Mouse (Mus musculus): ENCODE results near the gene Myt1l.

Gene Myt1l

DNA sequence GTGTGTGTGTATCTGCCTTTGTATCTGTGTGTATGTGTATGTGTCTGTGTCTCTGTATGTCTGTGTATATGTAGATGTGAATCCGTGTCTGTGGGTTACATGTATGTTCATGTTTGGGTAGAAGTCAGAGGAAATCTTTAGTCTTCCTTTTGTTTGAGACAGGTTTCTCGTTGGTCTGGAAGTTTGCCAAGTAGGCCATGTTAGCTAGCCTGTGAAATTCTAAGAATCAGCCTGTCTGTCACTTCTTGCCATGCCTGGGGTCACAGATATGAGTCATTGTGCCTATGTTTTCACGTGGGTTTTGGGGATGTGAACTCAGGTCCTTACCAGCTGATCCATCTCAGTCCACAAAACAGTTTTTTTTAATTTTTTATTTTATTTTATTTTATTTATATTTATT, 128.9 kb downstream of the Myt1l start:
- DNase-seq (ENCODE audit: low spot score), result no peak

GRCm38 (mm10) chr12:29657870-29658269, 129.7 kb downstream of the Myt1l start:
- DNase-seq (ENCODE audit: low spot score), result no peak

GRCm38 (mm10) chr12:29671984-29672383, 143.8 kb downstream of the Myt1l start:
- no peak for DNase-seq (ENCODE audit: low spot score)

DNA sequence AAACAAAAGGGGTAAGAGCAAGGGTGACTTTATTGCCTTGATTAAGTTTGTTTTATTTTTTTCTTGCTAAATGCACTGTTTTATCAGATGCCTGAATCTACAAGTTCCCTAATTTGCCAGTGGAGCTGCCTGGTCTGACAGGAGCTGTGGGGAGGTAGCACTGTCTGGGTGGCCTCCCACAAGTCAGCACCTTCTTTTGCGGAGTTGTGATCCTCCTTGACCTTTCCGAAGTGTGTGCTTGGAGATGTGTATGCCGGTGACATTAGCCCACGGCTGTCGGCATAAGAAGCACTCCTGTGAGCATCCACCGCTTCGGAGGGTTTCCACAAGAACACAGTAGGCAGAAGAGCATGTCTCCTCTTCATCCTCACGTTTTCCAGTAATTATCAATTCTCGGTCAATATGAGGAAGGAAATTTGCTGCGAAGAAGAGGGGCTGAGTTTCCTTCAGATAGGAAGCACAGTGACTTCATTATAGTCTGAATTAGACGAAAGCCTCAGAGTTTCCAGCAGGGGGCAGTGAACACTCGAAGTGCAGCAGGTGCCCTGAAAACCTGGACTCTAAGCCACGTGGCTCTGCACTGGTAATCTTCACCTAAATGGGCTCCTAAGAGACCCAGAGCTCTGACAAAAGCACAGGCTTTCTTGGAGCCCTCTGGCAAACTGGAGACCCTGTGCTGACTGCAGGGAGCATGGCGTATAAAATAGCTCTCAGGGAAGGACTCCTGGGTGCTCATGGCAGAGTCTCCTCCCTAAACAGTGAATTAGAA, 147.6 kb downstream of the Myt1l start:
- DNase-seq (ENCODE audit: low spot score), result no peak

DNA sequence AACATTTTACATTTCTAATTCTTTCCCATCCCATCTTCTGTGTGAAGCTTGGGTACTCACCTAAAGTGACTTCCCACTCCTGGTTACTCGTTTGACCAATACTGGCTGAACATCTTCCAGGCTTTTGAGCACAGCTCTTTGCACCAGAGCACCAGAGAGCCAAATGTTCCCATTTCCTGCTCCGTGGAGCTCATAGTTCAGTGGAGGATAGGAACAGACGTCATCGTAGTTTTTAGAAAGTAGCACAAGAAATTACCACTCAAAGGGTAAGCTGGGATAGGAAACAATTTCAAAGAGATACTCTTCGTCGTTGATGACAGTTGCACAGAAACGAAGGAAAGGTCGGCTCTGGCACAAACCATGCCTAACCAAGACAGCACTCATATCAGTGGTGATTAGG, 154.2 kb downstream of the Myt1l start:
- no peak for DNase-seq (ENCODE audit: low spot score)

GRCm38 (mm10) chr12:29682946-29683345, 154.8 kb downstream of the Myt1l start:
- no peak for DNase-seq (ENCODE audit: low spot score)

- no peak for DNase-seq (ENCODE audit: low spot score)
Observed at GRCm38 (mm10) chr12:29686241-29686640, 158.1 kb downstream of the Myt1l start.

- no peak for DNase-seq (ENCODE audit: low spot score)
Observed at GRCm38 (mm10) chr12:29691566-29691965, 163.4 kb downstream of the Myt1l start.

GRCm38 (mm10) chr12:29695194-29695593, 167.0 kb downstream of the Myt1l start:
- DNase-seq (ENCODE audit: low spot score), result no peak

GRCm38 (mm10) chr12:29697526-29698500, 169.6 kb downstream of the Myt1l start:
- DNase-seq (ENCODE audit: low spot score), result peak; percentile 12

- DNase-seq (ENCODE audit: low spot score), result no peak
Observed at GRCm38 (mm10) chr12:29698541-29698940, 170.4 kb downstream of the Myt1l start.

GRCm38 (mm10) chr12:29698976-29699375, 170.8 kb downstream of the Myt1l start:
- no peak for DNase-seq (ENCODE audit: low spot score)

- DNase-seq (ENCODE audit: low spot score), result no peak
Observed at GRCm38 (mm10) chr12:29699386-29699785, 171.2 kb downstream of the Myt1l start.

DNA sequence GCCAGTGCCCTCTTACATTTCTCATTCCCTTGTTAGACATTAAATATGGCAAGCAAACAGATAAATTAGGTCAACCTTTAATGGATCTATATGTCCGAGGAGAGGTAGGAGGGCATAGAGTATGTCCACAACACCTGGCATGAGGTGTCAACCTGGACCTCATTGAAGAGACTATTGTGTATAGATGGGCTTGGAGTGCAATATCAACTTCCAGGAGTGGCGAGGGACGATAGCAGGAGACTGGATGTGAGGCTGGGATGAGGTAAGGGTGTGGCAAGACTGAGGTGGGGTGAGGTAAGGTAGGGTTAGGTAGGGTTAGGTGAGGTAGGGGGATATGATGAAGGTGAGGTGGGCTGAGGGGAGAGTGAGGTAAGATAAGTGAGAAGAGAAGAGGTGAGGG, 171.8 kb downstream of the Myt1l start:
- DNase-seq (ENCODE audit: low spot score), result no peak

- no peak for DNase-seq (ENCODE audit: low spot score)
Observed at GRCm38 (mm10) chr12:29701076-29701475, 172.9 kb downstream of the Myt1l start.

DNA sequence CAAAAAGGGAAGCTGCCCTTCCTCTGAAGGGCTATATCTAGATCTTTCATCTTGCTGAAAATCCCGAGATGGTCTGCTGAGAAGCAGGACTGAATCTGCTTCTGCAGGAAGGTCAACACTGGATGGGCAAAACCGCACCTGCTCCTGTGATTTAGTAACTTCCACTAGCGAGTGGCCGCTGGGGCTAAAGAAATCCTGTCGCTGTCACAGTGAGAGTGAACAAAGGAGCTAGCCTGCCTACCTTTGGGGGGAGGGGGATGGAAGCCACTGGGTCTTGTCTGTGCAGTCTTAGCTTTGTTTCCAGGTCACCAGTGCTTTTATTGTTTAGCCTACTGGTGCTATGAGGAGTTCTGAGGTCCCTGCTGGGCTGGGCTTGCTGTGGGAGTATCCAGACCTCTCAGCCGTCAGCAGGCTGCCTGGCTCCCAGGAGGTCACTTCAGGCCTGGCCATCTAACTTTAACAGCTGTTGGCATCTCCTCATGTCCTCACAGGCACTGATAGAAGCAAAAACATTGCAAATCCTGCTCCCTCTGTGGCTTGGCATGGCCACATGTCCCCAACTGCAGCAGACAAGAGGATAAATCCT, 173.6 kb downstream of the Myt1l start:
- peak; percentile 10 for DNase-seq (ENCODE audit: low spot score)

- DNase-seq (ENCODE audit: low spot score), result peak; percentile 46
Observed at GRCm38 (mm10) chr12:29702626-29703025, 174.4 kb downstream of the Myt1l start.

DNA sequence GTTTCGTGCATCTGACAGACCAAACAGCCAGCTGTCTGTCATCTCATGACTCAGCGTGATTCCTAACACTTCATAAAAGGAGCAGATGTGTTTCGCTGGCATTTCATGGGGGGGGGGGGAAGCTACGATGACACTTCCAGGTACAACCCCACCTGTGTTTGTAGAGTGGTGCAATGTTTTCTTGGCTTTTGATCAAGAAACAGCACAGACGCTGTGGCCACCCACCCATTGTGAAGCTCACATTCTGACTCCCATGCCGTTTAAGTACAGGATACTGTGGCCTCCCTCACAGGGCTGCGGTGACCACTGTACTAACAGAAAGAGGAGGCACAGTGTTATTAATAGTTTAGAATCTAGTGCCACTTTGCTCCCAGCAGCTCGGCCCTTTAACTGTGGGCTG, 175.4 kb downstream of the Myt1l start:
- DNase-seq (ENCODE audit: low spot score), result no peak

DNA sequence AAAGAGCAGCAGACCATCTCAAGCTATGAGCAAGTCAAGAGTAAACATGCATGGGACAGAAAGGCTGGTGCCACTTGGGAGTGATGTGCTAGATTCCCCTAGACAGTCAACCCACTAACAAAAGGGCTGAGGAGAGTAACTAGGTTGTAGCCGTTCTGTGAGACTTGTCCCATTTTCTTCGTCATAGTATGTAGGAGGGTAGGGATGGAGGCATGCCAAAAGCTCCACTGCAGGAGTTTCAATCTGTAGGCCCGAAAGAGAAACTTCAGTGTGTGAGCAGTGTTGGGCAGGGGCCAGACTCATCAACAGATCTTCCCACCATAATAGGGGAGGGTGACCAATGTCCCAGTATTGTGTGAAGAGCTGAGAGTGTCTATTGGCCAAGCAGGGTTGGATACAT, 178.9 kb downstream of the Myt1l start:
- DNase-seq (ENCODE audit: low spot score), result no peak

DNA sequence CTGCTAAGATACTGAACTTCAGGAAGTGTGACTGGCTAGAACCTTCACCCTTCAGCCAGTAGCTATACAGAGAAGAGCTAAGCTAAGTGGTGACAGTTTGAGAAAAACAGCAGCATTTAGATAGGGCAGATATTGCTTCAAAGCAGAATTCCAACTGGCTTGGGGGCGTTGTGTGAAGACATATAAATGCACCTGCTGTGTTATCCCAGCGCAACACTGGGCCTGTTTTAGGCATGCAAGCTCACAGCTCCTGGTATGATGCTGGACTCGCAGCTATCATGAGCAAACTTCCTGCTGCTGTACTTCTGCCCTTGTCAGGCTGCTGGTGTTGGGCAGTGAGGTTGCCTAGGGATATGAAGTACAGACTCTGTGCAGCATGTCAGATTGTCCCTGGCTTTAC, 180.0 kb downstream of the Myt1l start:
- DNase-seq (ENCODE audit: low spot score), result no peak

GRCm38 (mm10) chr12:29712795-29713721, 184.9 kb downstream of the Myt1l start:
- no peak for DNase-seq (ENCODE audit: low spot score)
